Mouse (Mus musculus) midbrain, embryonic 10.5 days (tissue): ENCODE data around the gene Pmel. TPM values are rescaled to one million over a fixed set of nuclear protein-coding genes. Genes with fewer than 3 reads are reported as not detected.
"Not testable (repeated sequence)": the region's sequence is repeated elsewhere in the genome, so short reads cannot be mapped to it uniquely, and the experiment has no call there.

ENCODE experiments used
- DNase-seq: peaks from one replicate; pipeline ENCODE4 v3.0.0-alpha.2; 2017; ENCODE audit warnings: low spot score
- H3K27ac ChIP-seq: fragments of 300-500 bp; sonication (generic); replicated peaks from 2 replicates; pipeline ENCODE4 v1.5.1; 2016; ENCODE audit warnings: mild to moderate bottlenecking
- H3K27me3 ChIP-seq: fragments of 300-500 bp; sonication (generic); 2 replicates; pipeline ENCODE4 v1.6.1; 2016; ENCODE audit warnings: low read depth, mild to moderate bottlenecking; ENCODE audit not compliant: poor library complexity, severe bottlenecking
- H3K36me3 ChIP-seq: fragments of 300-500 bp; sonication (generic); 2 replicates; pipeline ENCODE4 v1.6.1; 2016; ENCODE audit warnings: mild to moderate bottlenecking, moderate library complexity
- H3K4me1 ChIP-seq: fragments of 300-500 bp; sonication (generic); 2 replicates; pipeline ENCODE4 v1.6.1; 2016
- H3K4me3 ChIP-seq: fragments of 300-500 bp; sonication (generic); 2 replicates; pipeline ENCODE4 v1.5.1; 2016; ENCODE audit warnings: mild to moderate bottlenecking, moderate library complexity
- H3K9me3 ChIP-seq: fragments of 300-500 bp; sonication (generic); replicated peaks from 2 replicates; pipeline ENCODE4 v1.6.1; 2016; ENCODE audit warnings: mild to moderate bottlenecking
- WGBS: fragments of 180-500 bp; shearing (Covaris S2); methylation state at CpG from one replicate; pipeline ENCODE4 v1.1.7; 2016; 5-methylcytosine and 5-hydroxymethylcytosine counted together
- polyA plus RNA-seq: library from polyadenylated mRNA; unstranded; fragments of >200 nt; fragmentation: Nextera tagmentation; extraction: Ambion mirVana; gene quantifications from 2 replicates; pipeline ENCODE4 v1.2.1, GENCODE M21; 2016

Gene Pmel
- polyA plus RNA-seq, 1 experiment from 2014 or later = 6.7 TPM

DNA sequence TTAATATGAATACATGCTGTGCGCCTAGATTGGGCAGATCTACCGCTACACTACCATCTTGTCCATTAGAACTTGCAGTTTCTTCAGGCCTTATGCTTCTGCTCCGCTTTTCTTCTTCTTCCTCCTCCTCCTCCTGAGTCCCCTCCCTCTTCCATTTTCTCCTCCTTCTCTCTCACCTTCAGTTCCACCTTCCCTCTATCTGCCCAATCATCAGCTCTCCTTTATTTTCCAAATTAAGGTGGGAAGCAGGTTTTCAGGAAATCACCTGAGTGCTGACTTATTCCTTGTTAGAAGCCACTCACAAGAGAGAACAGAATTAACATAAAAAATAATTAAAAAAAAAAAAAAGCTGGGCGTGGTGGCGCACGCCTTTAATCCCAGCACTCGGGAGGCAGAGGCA is 7.3 kb downstream of the Pmel start:
- H3K4me3 ChIP-seq, H3K9me3 ChIP-seq, H3K27me3 ChIP-seq, H3K27ac ChIP-seq, H3K4me1 ChIP-seq, H3K36me3 ChIP-seq, DNase-seq: not testable (repeated sequence)
- WGBS = 94% methylated on average over 7 of the region's 7 CpGs

DNA sequence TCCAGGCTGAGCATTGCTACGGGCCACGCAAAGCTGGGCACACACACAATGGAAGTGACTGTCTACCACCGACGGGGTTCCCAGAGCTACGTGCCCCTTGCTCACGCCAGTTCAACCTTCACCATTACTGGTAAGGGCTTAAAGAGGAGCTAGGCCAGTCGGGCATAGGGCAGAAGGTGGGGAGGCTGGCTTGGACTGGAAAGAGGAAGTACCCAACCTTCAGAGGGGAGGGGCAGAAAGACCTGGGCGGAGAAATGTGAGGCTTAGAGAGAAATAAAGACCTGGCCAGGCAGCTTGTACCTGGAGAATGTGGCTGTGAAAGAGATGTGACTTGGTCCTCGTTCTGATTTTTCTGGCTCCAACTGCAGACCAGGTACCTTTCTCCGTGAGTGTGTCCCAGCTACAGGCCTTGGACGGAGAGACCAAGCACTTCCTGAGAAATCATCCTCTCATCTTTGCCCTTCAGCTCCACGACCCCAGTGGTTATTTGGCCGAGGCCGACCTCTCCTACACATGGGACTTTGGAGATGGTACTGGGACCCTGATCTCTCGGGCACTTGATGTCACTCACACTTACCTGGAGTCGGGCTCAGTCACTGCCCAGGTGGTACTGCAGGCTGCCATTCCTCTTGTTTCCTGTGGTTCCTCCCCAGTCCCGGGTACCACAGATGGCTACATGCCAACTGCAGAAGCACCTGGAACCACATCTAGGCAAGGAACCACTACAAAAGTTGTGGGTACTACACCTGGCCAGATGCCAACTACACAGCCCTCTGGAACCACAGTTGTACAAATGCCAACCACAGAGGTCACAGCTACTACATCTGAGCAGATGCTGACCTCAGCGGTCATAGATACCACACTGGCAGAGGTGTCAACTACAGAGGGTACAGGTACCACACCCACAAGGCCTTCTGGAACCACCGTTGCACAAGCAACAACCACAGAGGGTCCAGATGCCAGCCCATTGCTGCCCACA is 11.9 kb downstream of the Pmel start:
- no peak for DNase-seq
- H3K27me3 ChIP-seq = no peaks in the 10 kb centered on the region
- H3K4me1 ChIP-seq = no peaks in the 10 kb centered on the region

DNA sequence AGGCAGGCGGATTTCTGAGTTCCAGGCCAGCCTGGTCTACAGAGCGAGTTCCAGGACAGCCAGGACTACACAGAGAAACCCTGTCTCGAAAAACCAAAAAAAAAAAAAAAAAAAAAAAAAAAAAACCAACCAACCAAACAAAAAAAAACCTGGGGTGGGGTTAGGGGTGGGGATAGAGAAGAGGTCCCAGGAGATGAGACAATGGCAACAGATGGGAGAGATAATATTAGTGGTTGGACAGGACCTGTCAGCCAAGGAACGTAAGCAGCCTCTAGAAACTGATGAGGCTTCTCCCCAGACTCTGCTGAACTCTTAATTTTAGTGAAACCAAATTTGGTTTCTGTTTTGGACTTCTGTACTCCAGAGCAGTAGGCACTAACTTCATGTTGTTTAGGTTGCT is 21.5 kb downstream of the Pmel start:
- H3K4me3 ChIP-seq, H3K36me3 ChIP-seq, DNase-seq, H3K27me3 ChIP-seq, H3K9me3 ChIP-seq, H3K4me1 ChIP-seq, H3K27ac ChIP-seq: not testable (repeated sequence)
- 87% methylated on average over 4 of the region's 4 CpGs for WGBS

More for the DNA sequence above, 11.9 kb downstream of the Pmel start:
- H3K36me3 ChIP-seq = no peaks in the 10 kb centered on the region
- no peak overlapping the region for H3K27ac ChIP-seq
- H3K4me3 ChIP-seq = no peak overlapping the region
- 88% methylated on average over 19 of the region's 19 CpGs for WGBS
- H3K9me3 ChIP-seq = no peaks in the 10 kb centered on the region

DNA sequence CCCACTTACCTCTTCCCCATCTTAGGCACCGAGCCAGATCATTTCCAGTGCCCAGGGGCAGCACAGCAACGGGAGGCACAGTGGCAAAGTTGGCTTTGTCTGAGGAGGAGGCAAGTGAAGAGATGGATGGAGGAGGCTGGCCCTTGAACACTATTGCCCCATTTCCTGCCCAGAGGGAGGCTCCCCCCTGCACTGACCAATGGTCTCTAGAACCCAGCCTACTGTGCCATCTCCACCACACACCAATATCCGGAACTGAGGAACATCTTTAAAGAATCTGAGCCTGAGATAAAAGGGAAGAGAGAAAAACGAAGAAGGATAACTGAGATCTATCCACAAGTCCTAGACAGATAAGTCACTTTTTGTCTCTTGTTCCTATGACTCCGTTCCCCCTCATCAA is 24.1 kb downstream of the Pmel start:
- 86% methylated on average over 5 of the region's 5 CpGs for WGBS
- no peak overlapping the region for H3K4me3 ChIP-seq
- H3K4me1 ChIP-seq = peaks cover 4% of the 10 kb centered on the region
- no peak overlapping the region for H3K27ac ChIP-seq
- no peaks in the 10 kb centered on the region for H3K9me3 ChIP-seq
- H3K27me3 ChIP-seq = no peaks in the 10 kb centered on the region
- no peak for DNase-seq
- no peaks in the 10 kb centered on the region for H3K36me3 ChIP-seq

GRCm38 (mm10) chr10:128731002-128731433 is 27.0 kb downstream of the Pmel start:
- Histone ChIP-seq H3K4me1 (peaks cover 4% of the 10 kb centered on the region), H3K36me3 (no peaks in the 10 kb centered on the region), H3K9me3 (no peaks in the 10 kb centered on the region), H3K27ac (no peak overlapping the region), H3K27me3 (no peaks in the 10 kb centered on the region), H3K4me3 (peak overlapping the region; percentile 27; the same call in 1 of the 2 replicates)
- peak; percentile 67 for DNase-seq
- WGBS = 18% methylated on average over 10 of the region's 10 CpGs

- H3K4me1 ChIP-seq = peaks cover 5% of the 10 kb centered on the region
- H3K4me3 ChIP-seq = no peak overlapping the region
- no peaks in the 10 kb centered on the region for H3K36me3 ChIP-seq
- no peak overlapping the region for H3K27ac ChIP-seq
- no peaks in the 10 kb centered on the region for H3K9me3 ChIP-seq
- DNase-seq = no peak
- no peaks in the 10 kb centered on the region for H3K27me3 ChIP-seq
These were observed 28.0 kb downstream of the Pmel start for GRCm38 (mm10) chr10:128731992-128732391.

- Histone ChIP-seq H3K9me3 (no peaks in the 10 kb centered on the region), H3K27ac (peak overlapping the region; percentile 38; the same call in 1 of the 2 replicates), H3K4me3 (peak overlapping the region; percentile 45), H3K4me1 (peaks cover 10% of the 10 kb centered on the region), H3K36me3 (no peaks in the 10 kb centered on the region), H3K27me3 (peaks cover 14% of the 10 kb centered on the region)
- 4% methylated on average over 15 of the region's 15 CpGs for WGBS
- DNase-seq = peak; percentile 20
These were observed 33.4 kb downstream of the Pmel start for GRCm38 (mm10) chr10:128737435-128737834.

DNA sequence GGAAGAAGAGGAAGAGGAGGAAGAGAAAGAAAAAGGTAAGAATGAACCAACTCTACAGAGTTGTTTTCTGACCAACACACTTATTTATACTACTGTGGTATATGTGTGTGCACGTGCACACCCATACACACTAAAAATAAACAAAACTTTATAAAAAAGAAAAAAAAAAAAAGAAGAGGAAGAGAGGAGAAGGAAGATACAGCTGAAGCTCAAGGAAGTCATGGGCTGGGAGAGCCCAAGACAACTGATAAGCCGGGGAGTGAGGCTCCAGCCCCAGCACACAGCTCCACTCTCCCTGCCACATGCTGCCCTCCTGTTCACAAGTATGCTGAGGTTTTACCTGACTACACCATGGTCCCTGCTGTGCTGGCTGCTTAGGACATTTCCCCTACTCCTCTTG is 36.3 kb downstream of the Pmel start:
- Histone ChIP-seq H3K27ac (no peak overlapping the region), H3K9me3 (no peaks in the 10 kb centered on the region), H3K4me1 (peaks cover 35% of the 10 kb centered on the region), H3K36me3 (no peaks in the 10 kb centered on the region), H3K27me3 (peaks cover 43% of the 10 kb centered on the region), H3K4me3 (no peak overlapping the region)
- no peak for DNase-seq
- 74% methylated on average over 2 of the region's 2 CpGs for WGBS

DNA sequence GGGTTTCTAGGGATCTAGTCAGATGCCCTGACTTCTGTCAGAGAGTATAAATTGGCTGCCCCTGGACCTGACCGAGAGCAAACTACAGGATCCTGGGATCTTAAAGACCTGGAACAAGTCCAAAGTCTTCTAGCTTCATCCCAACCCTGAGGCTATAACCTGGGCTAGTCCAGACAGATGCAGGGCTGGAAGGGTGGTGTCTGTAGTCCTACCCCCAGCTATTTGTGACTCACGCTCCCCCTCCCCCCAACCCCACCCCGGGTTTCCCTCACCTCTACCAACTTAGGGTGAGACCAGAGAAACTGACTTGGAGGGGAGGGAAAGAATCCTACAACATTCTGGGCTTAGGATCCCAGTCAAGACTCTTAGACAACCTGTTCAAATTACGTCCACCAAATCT is 38.6 kb downstream of the Pmel start:
- peaks cover 33% of the 10 kb centered on the region for H3K4me1 ChIP-seq
- DNase-seq = no peak
- H3K27me3 ChIP-seq = peaks cover 57% of the 10 kb centered on the region
- H3K9me3 ChIP-seq = no peaks in the 10 kb centered on the region
- H3K4me3 ChIP-seq = no peak overlapping the region
- 43% methylated on average over 4 of the region's 4 CpGs for WGBS
- no peak overlapping the region for H3K27ac ChIP-seq
- H3K36me3 ChIP-seq = no peaks in the 10 kb centered on the region

- 10% methylated on average over 7 of the region's 7 CpGs for WGBS
- Histone ChIP-seq H3K27me3 (peaks cover 57% of the 10 kb centered on the region), H3K4me3 (peak overlapping the region; percentile 72), H3K4me1 (peaks cover 34% of the 10 kb centered on the region), H3K36me3 (no peaks in the 10 kb centered on the region), H3K9me3 (no peaks in the 10 kb centered on the region), H3K27ac (no peak overlapping the region)
- no peak for DNase-seq
These were observed 39.2 kb downstream of the Pmel start for GRCm38 (mm10) chr10:128743235-128743634.

- WGBS = under 1% methylated on average over 36 of the region's 37 CpGs
- H3K27ac ChIP-seq = peak overlapping the region; percentile 75
These were observed 39.8 kb downstream of the Pmel start for GRCm38 (mm10) chr10:128743791-128744191.

GRCm38 (mm10) chr10:128744211-128744610 is 40.2 kb downstream of the Pmel start:
- Histone ChIP-seq H3K36me3 (no peaks in the 10 kb centered on the region), H3K4me3 (peak overlapping the region; percentile 72), H3K9me3 (no peaks in the 10 kb centered on the region), H3K4me1 (peaks cover 37% of the 10 kb centered on the region), H3K27me3 (peaks cover 57% of the 10 kb centered on the region), H3K27ac (peak overlapping the region; percentile 75)
- DNase-seq = no peak
- 13% methylated on average over 8 of the region's 8 CpGs for WGBS

More at GRCm38 (mm10) chr10:128743791-128744191, 39.8 kb downstream of the Pmel start:
- peaks cover 57% of the 10 kb centered on the region for H3K27me3 ChIP-seq
- peak; percentile 71 for DNase-seq
- H3K4me1 ChIP-seq = peaks cover 34% of the 10 kb centered on the region
- H3K4me3 ChIP-seq = peak overlapping the region; percentile 72
- no peaks in the 10 kb centered on the region for H3K36me3 ChIP-seq
- H3K9me3 ChIP-seq = no peaks in the 10 kb centered on the region
